Mouse (Mus musculus) testis, postnatal 10 days (tissue): ENCODE results near the gene Fam129b.

Experiments used
- DNase-seq: peaks from one replicate; pipeline ENCODE4 v3.0.0; 2021; ENCODE audit warnings: low spot score

Gene Fam129b

GRCm38 (mm10) chr2:32891278-32891677 is 15.4 kb downstream of the Fam129b start:
- DNase-seq = no peak

GRCm38 (mm10) chr2:32892490-32892889 is 16.6 kb downstream of the Fam129b start:
- no peak for DNase-seq

- DNase-seq = no peak
Measured at GRCm38 (mm10) chr2:32894097-32894496, 18.2 kb downstream of the Fam129b start.

- no peak for DNase-seq
Measured at GRCm38 (mm10) chr2:32895606-32896106, 19.7 kb downstream of the Fam129b start.

GRCm38 (mm10) chr2:32896507-32897147 is 20.7 kb downstream of the Fam129b start:
- no peak for DNase-seq

GRCm38 (mm10) chr2:32898983-32899382 is 23.1 kb downstream of the Fam129b start:
- DNase-seq = no peak

GRCm38 (mm10) chr2:32902126-32902525 is 26.2 kb downstream of the Fam129b start:
- no peak for DNase-seq

GRCm38 (mm10) chr2:32903470-32903869 is 27.6 kb downstream of the Fam129b start:
- DNase-seq = no peak

GRCm38 (mm10) chr2:32904637-32905036 is 28.7 kb downstream of the Fam129b start:
- no peak for DNase-seq

GRCm38 (mm10) chr2:32905297-32905696 is 29.4 kb downstream of the Fam129b start:
- DNase-seq = no peak

- no peak for DNase-seq
Measured at GRCm38 (mm10) chr2:32907442-32907841, 31.5 kb downstream of the Fam129b start.

GRCm38 (mm10) chr2:32908272-32908671 is 32.4 kb downstream of the Fam129b start:
- peak; percentile 69 for DNase-seq

- DNase-seq = no peak
Measured at GRCm38 (mm10) chr2:32908796-32909195, 32.9 kb downstream of the Fam129b start.

- no peak for DNase-seq
Measured at GRCm38 (mm10) chr2:32911639-32912182, 35.8 kb downstream of the Fam129b start.

GRCm38 (mm10) chr2:32912210-32912804 is 36.4 kb downstream of the Fam129b start:
- peak; percentile 91 for DNase-seq

- no peak for DNase-seq
Measured at GRCm38 (mm10) chr2:32914362-32914761, 38.4 kb downstream of the Fam129b start.

GRCm38 (mm10) chr2:32914896-32915295 is 39.0 kb downstream of the Fam129b start:
- DNase-seq = peak; percentile 72

- DNase-seq = no peak
Measured at GRCm38 (mm10) chr2:32917526-32917925, 41.6 kb downstream of the Fam129b start.

- no peak for DNase-seq
Measured at GRCm38 (mm10) chr2:32918391-32918790, 42.5 kb downstream of the Fam129b start.

- DNase-seq = no peak
Measured at GRCm38 (mm10) chr2:32921235-32921634, 45.3 kb downstream of the Fam129b start.

GRCm38 (mm10) chr2:32921801-32922380 is 46.0 kb downstream of the Fam129b start:
- no peak for DNase-seq

- no peak for DNase-seq
Measured at GRCm38 (mm10) chr2:32922564-32922963, 46.6 kb downstream of the Fam129b start.
